Mouse (Mus musculus) ES-Bruce4 (cell line): ENCODE data around the gene Cldn6.

Source experiments
- CTCF ChIP-seq: IDR thresholded peaks from one replicate; pipeline ENCODE4 v1.8.1; 2011; ENCODE audit warnings: low read depth, low read length
- EP300 ChIP-seq: IDR thresholded peaks from 2 replicates; pipeline ENCODE4 v1.6.1; 2011; ENCODE audit warnings: low read depth, low read length; ENCODE audit not compliant: insufficient read depth
- POLR2A ChIP-seq: IDR thresholded peaks from one replicate; pipeline ENCODE4 v1.8.1; 2011; ENCODE audit warnings: low read length; ENCODE audit not compliant: insufficient read depth

GRCm38 (mm10) chr17:23681086-23681485 lies 2.0 kb downstream of the Cldn6 start:
- no peak for TF ChIP-seq CTCF
- no peak for TF ChIP-seq EP300
- TF ChIP-seq POLR2A = no peak
